Mouse (Mus musculus): ENCODE measurements around the gene Sla2.
"Not testable (repeated sequence)": the region's sequence is repeated elsewhere in the genome, so short reads cannot be mapped to it uniquely, and the experiment has no call there.

Gene Sla2

GRCm38 (mm10) chr2:156868994-156869393, 18.0 kb downstream of the Sla2 start:
- in situ Hi-C loops (cut with MboI, MseI): no loop called here

GRCm38 (mm10) chr2:156864481-156864880, 22.5 kb downstream of the Sla2 start:
- in situ Hi-C loops (cut with MboI, MseI): no loop called here

- in situ Hi-C loops (cut with MboI, MseI): no loop called here
Measured at GRCm38 (mm10) chr2:156863487-156864160, 23.4 kb downstream of the Sla2 start.

GRCm38 (mm10) chr2:156862772-156863486, 24.1 kb downstream of the Sla2 start, which contains the start of gene Rab5if:
Gene Rab5if (plus strand): TSS chr2:156863128.
- in situ Hi-C loops (cut with MboI, MseI): no loop called here

- in situ Hi-C loops (cut with MboI, MseI): no loop called here
Measured at GRCm38 (mm10) chr2:156862041-156862717, 24.8 kb downstream of the Sla2 start.

- in situ Hi-C loops (cut with MboI, MseI): no loop called here
Measured at GRCm38 (mm10) chr2:156858671-156859070, 28.3 kb downstream of the Sla2 start.

- in situ Hi-C loops (cut with MboI, MseI): no loop called here
Measured at GRCm38 (mm10) chr2:156857835-156858234, 29.2 kb downstream of the Sla2 start, which contains the start of gene 4930518I15Rik. Gene 4930518I15Rik (minus strand): TSS chr2:156857946.

- in situ Hi-C loops (cut with MboI, MseI): no loop called here
Measured at GRCm38 (mm10) chr2:156857385-156857791, 29.6 kb downstream of the Sla2 start.

GRCm38 (mm10) chr2:156856311-156856710, 30.7 kb downstream of the Sla2 start:
- in situ Hi-C loops (cut with MboI, MseI): no loop called here

- in situ Hi-C loops (cut with MboI, MseI): not testable (repeated sequence)
Measured at GRCm38 (mm10) chr2:156853999-156854771, 32.8 kb downstream of the Sla2 start.

GRCm38 (mm10) chr2:156853584-156853983, 33.4 kb downstream of the Sla2 start:
- in situ Hi-C loops (cut with MboI, MseI): not testable (repeated sequence)

- in situ Hi-C loops (cut with MboI, MseI): no loop called here
Measured at GRCm38 (mm10) chr2:156850505-156850904, 36.5 kb downstream of the Sla2 start.

- in situ Hi-C loops (cut with MboI, MseI): no loop called here
Measured at GRCm38 (mm10) chr2:156848526-156849182, 38.3 kb downstream of the Sla2 start.

GRCm38 (mm10) chr2:156847653-156848052, 39.3 kb downstream of the Sla2 start:
- in situ Hi-C loops (cut with MboI, MseI): no loop called here

- in situ Hi-C loops (cut with MboI, MseI): no loop called here
Measured at GRCm38 (mm10) chr2:156844715-156845114, 42.3 kb downstream of the Sla2 start.

GRCm38 (mm10) chr2:156843331-156843730, 43.7 kb downstream of the Sla2 start:
- in situ Hi-C loops (cut with MboI, MseI): no loop called here

- in situ Hi-C loops (cut with MboI, MseI): no loop called here
Measured at GRCm38 (mm10) chr2:156842711-156843110, 44.3 kb downstream of the Sla2 start.

GRCm38 (mm10) chr2:156841841-156842706, 44.9 kb downstream of the Sla2 start:
- in situ Hi-C loops (cut with MboI, MseI): no loop called here

- in situ Hi-C loops (cut with MboI, MseI): no loop called here
Measured at GRCm38 (mm10) chr2:156841028-156841840, 45.8 kb downstream of the Sla2 start.
